Mouse (Mus musculus): ENCODE data around the gene Htr2b. TPM values are rescaled to one million over a fixed set of nuclear protein-coding genes. Genes with fewer than 3 reads are reported as not detected.

The Htr2b gene
- total RNA-seq, 2 experiments from 2014 or later = 0.31 to 0.80 TPM

DNA sequence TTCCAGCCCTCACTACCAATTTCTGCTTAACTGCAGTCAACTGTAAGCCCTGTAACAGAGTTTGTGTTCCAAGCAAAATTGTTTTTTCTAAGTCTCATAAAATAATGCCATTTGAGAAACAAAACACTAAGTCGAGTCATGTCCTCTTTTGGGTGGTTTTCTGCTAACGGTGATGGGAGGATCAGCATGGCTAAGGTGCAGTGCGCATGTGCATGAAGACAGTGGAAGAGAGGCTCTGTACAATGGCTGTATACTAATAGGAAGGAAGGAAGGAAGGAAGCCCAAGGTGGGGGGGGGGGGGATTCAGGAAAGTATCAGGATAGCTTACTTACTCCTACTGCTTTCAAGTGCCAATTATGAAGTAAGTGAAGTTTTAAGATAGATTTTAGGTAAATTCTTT, 2.4 kb upstream of the Htr2b start:
- intact Hi-C loops (cut with DNase I; ENCODE audit: low total_unique reads) = no loop called here
- no peak for DNase-seq

DNA sequence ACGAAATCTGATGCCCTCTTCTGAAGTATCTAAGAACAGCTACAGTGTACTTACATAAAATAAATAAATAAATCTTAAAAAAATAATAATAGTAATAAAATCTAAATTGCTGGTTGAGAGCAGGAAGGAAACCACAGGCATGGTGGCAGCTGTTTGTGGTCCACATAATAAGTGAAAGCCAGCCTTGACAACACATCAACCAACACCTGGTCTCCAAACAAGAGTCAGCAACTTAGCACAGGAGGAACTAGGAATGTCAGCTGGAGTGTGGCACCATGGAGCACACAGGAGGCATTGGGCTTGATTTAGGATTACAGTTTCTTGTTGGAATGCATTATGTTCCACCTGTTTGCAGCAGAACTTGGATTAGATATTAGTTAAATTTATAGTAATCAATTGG, 6.7 kb downstream of the Htr2b start:
- no peak for DNase-seq
- intact Hi-C loops (cut with DNase I; ENCODE audit: low total_unique reads) = no loop called here

DNA sequence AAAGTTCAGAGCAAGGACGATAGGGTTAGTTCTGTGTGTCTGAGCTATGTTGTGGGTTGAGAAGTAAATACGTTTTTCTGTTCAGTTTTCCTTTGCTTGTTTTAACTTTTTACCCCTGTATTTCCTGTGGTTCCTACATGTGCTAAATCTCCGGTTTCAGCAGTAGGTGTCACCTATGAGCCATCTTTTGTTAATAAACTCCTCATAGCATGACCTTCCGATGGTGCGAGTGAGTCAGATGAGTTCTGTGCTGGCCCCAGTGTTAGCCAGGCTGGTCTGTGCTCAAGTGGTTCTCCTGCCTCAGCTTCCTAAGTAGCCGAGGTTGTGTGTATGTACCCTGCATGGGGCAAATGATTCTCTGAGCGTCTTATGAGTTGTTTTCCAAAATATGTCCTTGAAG, 17.4 kb downstream of the Htr2b start:
- DNase-seq = no peak
- intact Hi-C loops (cut with DNase I; ENCODE audit: low total_unique reads) = no loop called here

DNA sequence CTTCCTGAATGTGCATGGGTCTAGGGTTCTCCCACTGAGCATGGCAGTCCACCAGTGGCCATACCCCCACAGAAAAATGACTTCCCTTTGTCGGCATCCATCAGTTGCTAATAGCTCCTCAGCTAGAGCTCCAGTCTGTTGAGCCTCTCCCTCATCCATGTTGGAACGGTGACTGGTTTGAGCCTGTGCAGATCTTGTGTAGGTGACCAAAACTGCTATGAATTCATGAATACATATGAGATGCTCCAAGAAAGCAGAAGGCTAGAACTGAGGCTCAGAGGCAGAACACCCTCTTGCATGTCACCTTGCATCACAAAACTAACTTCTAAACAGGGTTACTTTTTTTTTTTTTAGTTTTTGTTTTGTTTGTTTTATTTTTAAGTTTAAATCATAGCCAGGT, 35.2 kb downstream of the Htr2b start:
- no peak for DNase-seq

DNA sequence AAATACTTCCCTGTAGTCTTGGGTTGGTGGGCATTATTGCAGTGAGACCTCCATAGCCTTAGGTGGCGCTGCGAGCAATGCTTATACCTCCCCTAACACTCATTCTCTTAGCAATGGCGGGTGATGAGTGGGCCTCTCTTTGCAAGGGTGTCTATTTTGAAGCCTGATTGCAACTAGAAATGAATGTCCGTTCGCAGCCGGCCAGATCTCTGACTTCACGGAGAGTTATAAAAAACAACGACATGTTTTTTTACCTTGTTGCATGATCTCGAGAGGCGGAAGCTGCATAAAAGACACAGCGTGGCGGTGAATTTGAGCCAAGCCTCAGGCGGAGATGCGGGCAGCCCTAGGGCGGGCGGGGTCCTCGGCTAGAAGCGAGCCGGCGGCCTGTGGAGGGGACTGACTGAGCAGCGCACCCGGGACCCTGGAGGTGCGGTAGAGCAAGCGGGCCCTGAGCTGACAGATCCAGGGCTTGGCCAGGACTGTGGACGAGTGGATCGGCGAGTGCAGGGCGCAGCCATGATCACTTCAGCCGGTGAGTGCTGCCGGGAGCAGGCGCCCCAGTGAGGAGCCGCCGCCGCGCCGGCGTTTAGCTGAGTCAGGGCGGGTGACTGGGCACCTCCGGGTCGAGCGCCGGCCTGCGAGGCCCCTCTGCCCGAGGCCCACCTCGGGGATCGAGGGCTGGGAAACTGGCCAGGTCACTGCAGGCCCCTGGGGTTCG, 47.3 kb downstream of the Htr2b start, which contains the start of gene Psmd1:
TSS of gene Psmd1 (plus strand) at position 117 of the 721 bp plus-strand sequence.
- DNase-seq = peak; percentile 85
- intact Hi-C loops (cut with DNase I; ENCODE audit: low total_unique reads) = no loop called here

More for the DNA sequence above, 35.2 kb downstream of the Htr2b start:
- intact Hi-C loops (cut with DNase I; ENCODE audit: low total_unique reads) = no loop called here

DNA sequence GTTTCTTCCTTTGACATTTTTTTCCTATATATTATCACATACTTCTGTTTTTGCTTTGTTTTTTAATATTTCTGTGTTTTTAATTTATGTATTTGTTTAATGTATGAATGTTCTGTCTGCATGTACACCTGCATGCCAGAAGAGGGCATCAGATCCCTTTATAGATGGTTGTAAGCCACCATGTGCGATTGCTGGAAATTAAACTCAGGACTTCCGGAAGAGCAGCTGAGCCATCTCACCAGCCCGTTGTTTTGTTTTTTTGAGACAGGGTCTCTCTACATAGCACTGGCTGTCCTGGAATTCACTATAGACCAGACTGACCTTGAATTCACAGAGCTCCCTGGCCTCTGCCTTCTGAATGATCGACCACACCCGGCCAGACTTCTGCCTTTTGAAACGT, 49.2 kb downstream of the Htr2b start:
- intact Hi-C loops (cut with DNase I; ENCODE audit: low total_unique reads) = no loop called here
- no peak for DNase-seq

DNA sequence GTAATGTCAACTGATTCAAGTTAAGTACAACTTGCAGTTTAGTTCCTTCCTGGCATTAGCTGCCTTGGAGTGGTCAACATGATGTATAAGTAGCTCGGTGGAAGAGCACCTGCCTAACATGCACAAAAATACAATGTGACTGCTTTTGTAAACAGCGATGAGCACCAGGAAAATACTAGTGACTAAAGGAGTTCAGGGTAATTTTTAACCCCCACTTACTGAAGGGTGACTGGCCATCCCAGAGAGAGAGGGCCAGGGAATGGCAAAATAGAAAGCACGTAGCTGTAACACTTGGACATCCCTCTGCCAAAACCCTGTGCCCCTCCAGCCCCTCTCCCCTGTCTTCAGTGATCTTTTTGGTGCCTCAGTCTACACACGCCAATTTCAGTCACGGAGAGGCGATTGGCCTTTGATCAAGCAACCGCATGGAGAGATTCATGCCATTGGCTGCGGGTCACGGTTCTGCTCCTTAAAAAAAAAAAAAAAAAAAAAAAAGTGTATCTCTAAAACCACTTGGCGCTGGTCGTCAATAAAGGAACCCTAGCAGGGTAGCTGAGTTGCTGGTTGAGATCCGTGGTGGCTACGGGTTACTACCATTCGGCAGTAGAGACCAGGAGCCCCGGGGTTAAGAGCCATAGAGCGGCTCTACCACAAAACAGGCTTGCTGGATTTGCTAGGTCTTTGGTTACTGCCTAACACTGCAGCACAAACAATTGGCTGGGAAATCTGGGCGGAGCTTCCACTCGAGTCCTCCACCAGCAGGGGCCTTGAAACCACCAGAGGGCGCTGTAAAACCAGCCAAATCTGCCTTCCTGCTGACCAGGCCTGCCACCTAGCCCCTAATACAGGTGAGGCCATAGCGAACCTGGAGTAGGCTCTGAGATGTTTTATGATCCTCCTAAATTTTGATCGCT, 52.7 kb downstream of the Htr2b start:
- peak; percentile 92 for DNase-seq
- intact Hi-C loops (cut with DNase I; ENCODE audit: low total_unique reads) = no loop called here

DNA sequence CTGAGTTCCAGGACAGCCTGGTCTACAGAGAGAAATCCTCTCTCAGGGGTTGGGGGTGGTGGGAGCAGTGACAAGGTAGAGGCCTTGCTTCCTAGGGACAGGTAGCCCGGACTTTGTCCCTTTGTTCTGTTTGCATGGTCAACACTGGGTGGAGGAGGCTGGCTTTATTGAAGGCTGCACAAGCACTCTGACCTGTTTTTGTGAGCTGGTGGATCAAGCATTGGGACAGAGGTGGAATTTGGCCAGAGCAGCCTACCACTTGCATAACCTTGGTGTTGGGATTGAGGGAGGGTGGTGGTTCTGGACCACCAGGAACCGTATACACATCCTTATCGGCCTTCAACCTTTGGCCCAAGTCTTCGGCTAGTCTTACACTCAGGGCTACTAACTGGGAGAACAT, 55.5 kb downstream of the Htr2b start:
- intact Hi-C loops (cut with DNase I; ENCODE audit: low total_unique reads) = no loop called here
- no peak for DNase-seq

DNA sequence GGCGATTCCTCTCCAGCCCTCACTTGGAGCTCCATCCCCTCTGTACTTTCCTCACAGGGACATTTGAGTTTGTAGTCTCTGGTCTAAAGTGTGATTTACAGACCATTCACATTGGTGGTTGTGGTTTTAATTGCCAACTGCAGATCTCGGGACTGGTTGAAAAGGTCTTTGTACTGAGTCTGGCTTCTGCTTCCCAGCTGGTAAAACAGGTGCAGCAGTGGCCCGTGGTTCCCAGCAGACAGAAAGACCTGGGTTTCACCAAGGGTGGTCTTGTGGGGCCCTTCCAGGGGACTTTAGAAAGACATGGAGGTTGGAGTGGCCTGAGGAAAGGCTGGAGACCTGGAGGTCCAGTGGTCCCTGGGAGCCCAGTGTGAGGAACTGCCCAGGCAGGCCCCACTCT, 56.8 kb downstream of the Htr2b start:
- intact Hi-C loops (cut with DNase I; ENCODE audit: low total_unique reads) = no loop called here

DNA sequence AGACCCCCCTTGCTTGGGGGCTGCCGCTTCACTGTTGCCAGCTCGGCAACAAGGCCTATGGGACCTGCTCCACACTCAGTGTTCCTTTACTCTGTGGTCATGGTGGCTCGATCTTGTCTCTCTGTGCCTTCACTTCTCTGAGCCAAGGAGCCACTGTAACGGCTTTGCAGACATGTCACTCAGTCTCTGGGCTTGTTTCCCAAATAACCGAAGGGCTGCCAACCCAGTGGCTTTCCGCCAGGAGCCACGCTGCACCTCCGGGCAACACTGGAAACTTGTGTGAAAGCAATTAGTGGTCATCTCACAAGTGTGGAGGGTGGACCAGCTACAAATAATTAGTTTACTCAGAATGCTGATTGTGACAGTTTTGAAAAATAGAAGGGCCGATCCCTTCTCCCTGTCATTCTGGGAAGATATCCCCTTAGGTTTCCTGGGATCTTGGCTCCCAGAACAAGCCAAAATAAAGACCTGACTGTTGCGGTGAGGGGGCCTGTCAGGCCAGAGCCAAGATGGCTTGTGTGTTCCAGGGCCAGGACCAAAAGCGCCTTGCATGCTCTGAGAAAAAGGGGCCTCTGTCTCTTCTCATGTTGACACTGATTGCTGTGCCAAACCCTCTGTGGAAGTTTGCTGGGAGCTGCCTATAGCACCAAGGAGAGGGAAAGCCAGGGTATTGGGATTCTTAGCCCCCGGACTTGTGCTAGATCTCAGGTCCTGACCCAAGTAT, 58.4 kb downstream of the Htr2b start:
- intact Hi-C loops (cut with DNase I; ENCODE audit: low total_unique reads) = no loop called here
- peak; percentile 48 for DNase-seq

More for the DNA sequence above, 56.8 kb downstream of the Htr2b start:
- DNase-seq = no peak

Other genes with a start within 250 kb of the Htr2b start
- 10 to 100 TPM; 48.7 to 50.4 TPM for gene Itm2c, start 217.7 kb downstream of the Htr2b start, total RNA-seq (2021)
- under 1 TPM; 0.31 to 0.33 TPM for gene 4933407L21Rik, start 183.5 kb downstream of the Htr2b start, total RNA-seq (2021)
- not detected for gene Gpr55, start 151.0 kb downstream of the Htr2b start, total RNA-seq (2021)
- not detected for gene Spata3, start 95.2 kb downstream of the Htr2b start, total RNA-seq (2021)
- under 1 TPM; 0.06 to 0.07 TPM for gene 2810459M11Rik, start 66.1 kb downstream of the Htr2b start, total RNA-seq (2021)
- 10 to 100 TPM; 91.4 to 97.4 TPM for gene Psmd1, start 47.6 kb downstream of the Htr2b start, total RNA-seq (2021)
- under 1 TPM; 0.44 to 0.68 TPM for gene Gm21972, start 21.7 kb upstream of the Htr2b start, total RNA-seq (2021)
- 1 to 10 TPM; 2.5 to 2.6 TPM for gene Armc9, start 42.8 kb upstream of the Htr2b start, total RNA-seq (2021)
- under 1 TPM in 1 of 2 experiments, not detected in 1; 0.12 TPM for gene B3gnt7, start 190.9 kb upstream of the Htr2b start, total RNA-seq (2021)
- gene Ncl, start 247.4 kb upstream of the Htr2b start, total RNA-seq (2021) = 100 to 1,000 TPM; 107 to 120 TPM

All from gastrocnemius, postnatal 14 days (tissue).